Mouse (Mus musculus) cortical plate, adult 2 months (tissue): ENCODE results near the gene Ccdc173.

Source experiments
- CTCF ChIP-seq: fragments of 200-500 bp; IDR thresholded peaks from 2 replicates; pipeline ENCODE4 v1.5.1; 2011; ENCODE audit warnings: mild to moderate bottlenecking, control low read depth, low read length; ENCODE audit not compliant: insufficient read depth; ENCODE audit errors: extremely low read depth
- POLR2A ChIP-seq: fragments of 200-500 bp; IDR thresholded peaks from 2 replicates; pipeline ENCODE4 v1.6.1; 2011; ENCODE audit warnings: mild to moderate bottlenecking, low read length, control low read depth; ENCODE audit not compliant: insufficient read depth; ENCODE audit errors: extremely low read depth

DNA sequence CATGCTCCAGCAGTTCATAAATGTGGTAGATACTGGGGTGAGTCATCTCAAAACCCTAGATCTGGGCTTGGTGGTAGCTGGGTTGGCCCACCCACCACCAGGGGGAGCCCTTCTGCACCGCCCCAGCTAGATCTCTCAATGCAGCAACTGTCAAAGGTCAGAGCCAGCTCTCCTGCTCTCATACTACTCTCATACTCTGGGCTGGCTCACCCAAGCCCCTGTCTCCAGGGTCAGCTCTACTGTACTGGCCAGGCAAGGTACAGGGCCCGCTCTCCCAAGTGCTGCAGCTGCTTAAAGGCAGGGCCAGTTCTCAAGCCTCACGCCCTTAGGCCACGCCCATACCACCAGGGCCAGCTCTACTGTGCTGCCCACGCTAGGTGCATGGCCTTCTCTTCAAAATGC lies 13.5 kb upstream of the Ccdc173 start:
- TF ChIP-seq POLR2A = no peak
- TF ChIP-seq CTCF = no peak
